Mouse (Mus musculus) intestine, embryonic 15.5 days (tissue): ENCODE measurements at regions not wholly inside any gene's neighbourhood (a gene's known extent, or its start where the extent isn't known, plus 50 kb on each side); places are given as distances from the start of the nearest gene placed in this dataset.

ENCODE experiments used
- ATAC-seq: fragments of 200-750 bp; cut with Nextera tagmentation; 2 replicates; pipeline ENCODE4 v1.8.0; 2017; ENCODE audit warnings: moderate TSS enrichment, moderate library complexity
- H3K27ac ChIP-seq: fragments of 300-500 bp; sonication (generic); 2 replicates; pipeline ENCODE4 v1.5.1; 2015; ENCODE audit warnings: mild to moderate bottlenecking, inconsistent platforms
- H3K27me3 ChIP-seq: fragments of 300-500 bp; sonication (generic); replicated peaks from 2 replicates; pipeline ENCODE4 v1.6.1; 2015; ENCODE audit warnings: inconsistent platforms
- H3K36me3 ChIP-seq: fragments of 300-500 bp; sonication (generic); 2 replicates; pipeline ENCODE4 v1.6.1; 2015; ENCODE audit warnings: inconsistent platforms
- H3K4me1 ChIP-seq: fragments of 300-500 bp; sonication (generic); replicated peaks from 2 replicates; pipeline ENCODE4 v1.6.1; 2015; ENCODE audit warnings: inconsistent platforms
- H3K4me2 ChIP-seq: fragments of 300-500 bp; sonication (generic); replicated peaks from 2 replicates; pipeline ENCODE4 v1.6.1; 2015; ENCODE audit warnings: mild to moderate bottlenecking, inconsistent platforms
- H3K4me3 ChIP-seq: fragments of 300-500 bp; sonication (generic); replicated peaks from 2 replicates; pipeline ENCODE4 v1.5.1; 2015; ENCODE audit warnings: inconsistent platforms
- H3K9ac ChIP-seq: fragments of 300-500 bp; sonication (generic); 2 replicates; pipeline ENCODE4 v1.6.1; 2015; ENCODE audit warnings: inconsistent platforms
- H3K9me3 ChIP-seq: fragments of 300-500 bp; sonication (generic); 2 replicates; pipeline ENCODE4 v1.6.1; 2016; ENCODE audit warnings: inconsistent platforms
- whole genome bisulfite sequencing: fragments of 180-500 bp; shearing (Covaris S2); methylation state at CpG from one replicate; pipeline ENCODE4 v1.1.7; 2015; 5-methylcytosine and 5-hydroxymethylcytosine counted together

GRCm38 (mm10) chr10:46229608-46230007 is 652.0 kb downstream of the Hace1 start:
- Histone ChIP-seq H3K4me2 (no peak overlapping the region), H3K9ac (no peak overlapping the region), H3K4me3 (no peak overlapping the region), H3K27ac (no peak overlapping the region), H3K27me3 (no peaks in the 10 kb centered on the region), H3K36me3 (no peaks in the 10 kb centered on the region), H3K4me1 (no peaks in the 10 kb centered on the region), H3K9me3 (no peaks in the 10 kb centered on the region)
- 50% methylated on average over 4 of the region's 4 CpGs for WGBS
- no peak for ATAC-seq

GRCm38 (mm10) chr10:46235581-46235980 is 658.0 kb downstream of the Hace1 start:
- H3K36me3 ChIP-seq, result no peaks in the 10 kb centered on the region
- 33% methylated on average over 2 of the region's 2 CpGs for WGBS
- no peak overlapping the region for H3K9ac ChIP-seq
- no peak overlapping the region for H3K27ac ChIP-seq
- no peaks in the 10 kb centered on the region for H3K9me3 ChIP-seq
- no peak overlapping the region for H3K4me2 ChIP-seq
- H3K4me1 ChIP-seq, result no peaks in the 10 kb centered on the region
- H3K4me3 ChIP-seq, result no peak overlapping the region
- no peaks in the 10 kb centered on the region for H3K27me3 ChIP-seq
- no peak for ATAC-seq

- no peak for ATAC-seq
- Histone ChIP-seq H3K27ac (no peak overlapping the region), H3K4me3 (no peak overlapping the region), H3K27me3 (no peaks in the 10 kb centered on the region), H3K9me3 (no peaks in the 10 kb centered on the region), H3K4me2 (no peak overlapping the region), H3K36me3 (no peaks in the 10 kb centered on the region), H3K4me1 (no peaks in the 10 kb centered on the region), H3K9ac (no peak overlapping the region)
- WGBS, result 76% methylated on average over 1 of the region's 1 CpGs
Measured at GRCm38 (mm10) chr10:46255575-46255974, 677.9 kb downstream of the Hace1 start.

DNA sequence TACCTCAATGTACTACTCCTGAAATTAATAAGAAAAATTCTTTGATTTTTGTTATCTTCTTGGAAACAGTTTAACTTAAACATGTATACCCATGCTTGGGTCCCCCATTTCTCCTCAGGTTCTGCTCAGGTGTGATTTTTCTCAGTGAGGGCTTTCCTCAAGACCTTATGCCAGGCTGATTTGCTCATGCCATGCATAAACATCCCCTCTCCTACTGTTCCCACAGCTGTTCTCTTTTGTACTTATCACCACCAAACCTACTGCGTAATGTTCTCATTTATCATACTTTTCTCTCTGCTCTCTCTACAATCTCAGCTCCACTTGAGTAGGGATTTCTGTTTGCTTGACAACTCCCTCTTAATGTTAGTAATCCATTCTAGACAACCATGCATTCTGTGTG is 692.1 kb downstream of the Hace1 start:
- Histone ChIP-seq H3K27me3 (no peaks in the 10 kb centered on the region), H3K27ac (no peak overlapping the region), H3K4me1 (no peaks in the 10 kb centered on the region), H3K9ac (no peak overlapping the region), H3K4me3 (no peak overlapping the region), H3K4me2 (no peak overlapping the region), H3K36me3 (no peaks in the 10 kb centered on the region), H3K9me3 (no peaks in the 10 kb centered on the region)
- no peak for ATAC-seq
- 95% methylated on average over 1 of the region's 1 CpGs for WGBS

DNA sequence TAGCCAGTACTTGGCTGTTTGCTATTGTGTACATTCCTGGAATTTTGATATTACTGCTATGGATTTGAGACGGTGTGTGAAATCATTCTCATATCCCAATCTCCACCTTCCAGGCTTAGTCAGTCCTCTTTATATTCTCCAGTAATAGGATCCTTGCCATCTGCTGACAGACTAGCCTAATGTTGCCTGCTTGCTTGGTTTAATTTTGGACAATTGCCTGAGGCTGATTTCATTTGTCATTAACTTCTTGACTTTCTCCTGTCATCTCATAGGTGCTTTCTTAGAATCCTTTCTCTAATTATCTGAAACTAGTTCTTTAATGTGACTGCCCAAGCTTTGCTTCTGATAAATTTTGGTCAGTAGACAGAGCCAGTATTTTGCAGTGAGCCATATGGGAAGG is 696.2 kb downstream of the Hace1 start:
- no peaks in the 10 kb centered on the region for H3K27me3 ChIP-seq
- 58% methylated on average over 1 of the region's 1 CpGs for WGBS
- no peak for ATAC-seq
- no peak overlapping the region for H3K9ac ChIP-seq
- no peak overlapping the region for H3K27ac ChIP-seq
- H3K4me2 ChIP-seq, result no peak overlapping the region
- H3K9me3 ChIP-seq, result no peaks in the 10 kb centered on the region
- no peak overlapping the region for H3K4me3 ChIP-seq
- no peaks in the 10 kb centered on the region for H3K36me3 ChIP-seq
- H3K4me1 ChIP-seq, result no peaks in the 10 kb centered on the region

- H3K4me1 ChIP-seq, result no peaks in the 10 kb centered on the region
- H3K27me3 ChIP-seq, result no peaks in the 10 kb centered on the region
- H3K4me2 ChIP-seq, result no peak overlapping the region
- WGBS, result 55% methylated on average over 5 of the region's 5 CpGs
- H3K4me3 ChIP-seq, result no peak overlapping the region
- no peak overlapping the region for H3K9ac ChIP-seq
- H3K36me3 ChIP-seq, result no peaks in the 10 kb centered on the region
- no peaks in the 10 kb centered on the region for H3K9me3 ChIP-seq
- ATAC-seq, result no peak
- H3K27ac ChIP-seq, result no peak overlapping the region
Measured at GRCm38 (mm10) chr10:46294290-46294689, 716.7 kb downstream of the Hace1 start.

DNA sequence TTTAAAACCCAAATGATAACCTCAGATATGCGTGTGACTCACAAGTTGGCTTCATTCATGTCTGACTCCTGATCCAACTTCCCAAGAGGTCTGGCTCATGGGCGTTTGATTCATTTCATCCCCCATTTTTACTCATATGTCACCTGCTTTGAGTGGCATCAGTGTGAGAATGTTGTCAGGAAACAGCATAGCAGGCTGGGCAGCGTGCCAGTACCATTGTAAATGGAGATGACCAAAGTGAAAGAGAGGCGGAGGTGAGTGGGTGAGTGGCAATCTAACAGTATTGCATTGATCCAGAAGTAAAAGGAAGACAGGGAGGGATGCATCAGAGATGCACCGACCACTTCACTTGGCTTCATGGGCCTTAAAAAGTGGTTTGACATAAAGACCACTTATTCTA is 720.7 kb downstream of the Hace1 start:
- H3K27me3 ChIP-seq, result no peaks in the 10 kb centered on the region
- WGBS, result 71% methylated on average over 5 of the region's 5 CpGs
- no peak for ATAC-seq

GRCm38 (mm10) chr10:46299521-46299920 is 721.9 kb downstream of the Hace1 start:
- no peaks in the 10 kb centered on the region for H3K36me3 ChIP-seq
- H3K4me3 ChIP-seq, result no peak overlapping the region
- no peak for ATAC-seq
- H3K27ac ChIP-seq, result no peak overlapping the region
- H3K4me2 ChIP-seq, result no peak overlapping the region
- H3K9me3 ChIP-seq, result no peaks in the 10 kb centered on the region
- WGBS, result 69% methylated on average over 3 of the region's 3 CpGs
- no peak overlapping the region for H3K9ac ChIP-seq
- no peaks in the 10 kb centered on the region for H3K27me3 ChIP-seq
- H3K4me1 ChIP-seq, result no peaks in the 10 kb centered on the region

More for the DNA sequence above, 720.7 kb downstream of the Hace1 start:
- no peaks in the 10 kb centered on the region for H3K36me3 ChIP-seq
- H3K9ac ChIP-seq, result no peak overlapping the region
- H3K9me3 ChIP-seq, result no peaks in the 10 kb centered on the region
- H3K27ac ChIP-seq, result no peak overlapping the region
- H3K4me2 ChIP-seq, result no peak overlapping the region
- no peaks in the 10 kb centered on the region for H3K4me1 ChIP-seq
- H3K4me3 ChIP-seq, result no peak overlapping the region

GRCm38 (mm10) chr10:46320328-46321038 is 742.9 kb downstream of the Hace1 start:
- 86% methylated on average over 5 of the region's 5 CpGs for WGBS
- Histone ChIP-seq H3K4me1 (no peaks in the 10 kb centered on the region), H3K9ac (no peak overlapping the region), H3K36me3 (no peaks in the 10 kb centered on the region), H3K27me3 (no peaks in the 10 kb centered on the region), H3K4me3 (no peak overlapping the region), H3K4me2 (no peak overlapping the region), H3K27ac (no peak overlapping the region), H3K9me3 (no peaks in the 10 kb centered on the region)
- no peak for ATAC-seq

- 86% methylated on average over 3 of the region's 3 CpGs for WGBS
- H3K27ac ChIP-seq, result no peak overlapping the region
- H3K4me1 ChIP-seq, result no peaks in the 10 kb centered on the region
- H3K4me2 ChIP-seq, result no peak overlapping the region
- no peak overlapping the region for H3K4me3 ChIP-seq
- no peaks in the 10 kb centered on the region for H3K9me3 ChIP-seq
- H3K36me3 ChIP-seq, result no peaks in the 10 kb centered on the region
- ATAC-seq, result no peak
- no peak overlapping the region for H3K9ac ChIP-seq
- H3K27me3 ChIP-seq, result no peaks in the 10 kb centered on the region
Measured at GRCm38 (mm10) chr10:46321040-46321439, 743.4 kb downstream of the Hace1 start.

DNA sequence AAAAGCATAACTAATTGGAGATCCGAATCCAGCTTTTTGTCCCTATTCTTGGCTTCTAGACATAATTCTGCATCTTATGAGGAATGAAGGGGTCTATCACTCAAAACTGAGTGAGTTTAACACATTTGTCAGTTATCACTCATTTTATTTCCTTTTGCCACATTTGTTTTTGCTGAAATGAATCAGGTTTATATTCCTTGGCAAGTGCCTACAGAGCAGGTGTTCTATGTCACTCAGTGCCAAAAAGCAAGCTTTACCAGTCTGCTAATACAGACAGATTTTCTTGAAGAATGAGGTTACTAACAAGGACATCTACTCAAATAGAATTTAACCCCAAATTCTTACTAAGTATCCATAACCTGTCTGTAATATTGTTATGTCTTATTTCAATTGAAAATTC is 751.4 kb downstream of the Hace1 start:
- Histone ChIP-seq H3K9me3 (no peaks in the 10 kb centered on the region), H3K36me3 (no peaks in the 10 kb centered on the region), H3K4me1 (no peaks in the 10 kb centered on the region), H3K9ac (no peak overlapping the region), H3K4me2 (no peak overlapping the region), H3K27ac (no peak overlapping the region), H3K27me3 (no peaks in the 10 kb centered on the region), H3K4me3 (no peak overlapping the region)
- ATAC-seq, result no peak
- 69% methylated on average over 1 of the region's 1 CpGs for WGBS

DNA sequence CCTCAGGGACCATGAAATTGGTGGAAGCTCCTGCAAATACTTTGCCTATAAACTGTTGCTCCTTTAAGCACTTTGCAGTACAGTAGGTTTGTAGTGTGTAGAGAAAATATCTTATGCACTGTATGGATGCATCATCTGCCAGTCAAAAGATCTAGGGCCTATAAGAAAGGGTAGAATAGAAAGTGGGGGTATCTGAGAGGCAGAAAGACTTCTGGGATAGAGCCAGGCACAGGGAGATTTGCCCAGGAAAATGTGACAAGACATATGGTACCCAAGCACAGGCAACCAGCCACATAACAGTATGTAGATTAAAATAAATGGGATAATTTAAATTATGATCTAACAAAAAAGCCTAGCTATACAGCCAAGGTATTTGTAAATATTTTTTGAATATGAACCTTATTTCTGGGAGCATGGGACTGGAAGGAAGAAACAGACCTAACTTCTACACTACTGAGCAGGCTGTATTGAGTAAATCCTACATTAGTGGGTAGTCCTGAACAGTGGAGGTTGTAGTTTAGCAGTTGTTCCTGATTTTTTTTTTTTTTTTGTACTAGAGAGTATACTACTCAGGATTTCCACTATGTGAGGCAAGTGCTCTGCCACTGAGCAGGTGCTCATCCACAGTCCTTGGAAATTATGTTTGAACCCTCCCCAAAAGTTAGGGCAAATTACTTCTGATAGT is 754.1 kb downstream of the Hace1 start:
- H3K36me3 ChIP-seq, result no peaks in the 10 kb centered on the region
- H3K27ac ChIP-seq, result no peak overlapping the region
- H3K9me3 ChIP-seq, result no peaks in the 10 kb centered on the region
- H3K27me3 ChIP-seq, result no peaks in the 10 kb centered on the region
- no peak overlapping the region for H3K4me3 ChIP-seq
- no peak for ATAC-seq
- no peak overlapping the region for H3K4me2 ChIP-seq
- H3K4me1 ChIP-seq, result no peaks in the 10 kb centered on the region
- H3K9ac ChIP-seq, result no peak overlapping the region

GRCm38 (mm10) chr10:46333231-46333630 is 755.6 kb downstream of the Hace1 start:
- no peak for ATAC-seq
- H3K27ac ChIP-seq, result no peak overlapping the region
- H3K4me1 ChIP-seq, result no peaks in the 10 kb centered on the region
- H3K9me3 ChIP-seq, result no peaks in the 10 kb centered on the region
- no peaks in the 10 kb centered on the region for H3K27me3 ChIP-seq
- no peak overlapping the region for H3K9ac ChIP-seq
- H3K4me2 ChIP-seq, result no peak overlapping the region
- H3K36me3 ChIP-seq, result no peaks in the 10 kb centered on the region
- H3K4me3 ChIP-seq, result no peak overlapping the region
